Mouse (Mus musculus): ENCODE measurements around the gene Rassf4.
"Not testable (repeated sequence)": the region's sequence is repeated elsewhere in the genome, so short reads cannot be mapped to it uniquely, and the experiment has no call there.

Gene Rassf4

DNA sequence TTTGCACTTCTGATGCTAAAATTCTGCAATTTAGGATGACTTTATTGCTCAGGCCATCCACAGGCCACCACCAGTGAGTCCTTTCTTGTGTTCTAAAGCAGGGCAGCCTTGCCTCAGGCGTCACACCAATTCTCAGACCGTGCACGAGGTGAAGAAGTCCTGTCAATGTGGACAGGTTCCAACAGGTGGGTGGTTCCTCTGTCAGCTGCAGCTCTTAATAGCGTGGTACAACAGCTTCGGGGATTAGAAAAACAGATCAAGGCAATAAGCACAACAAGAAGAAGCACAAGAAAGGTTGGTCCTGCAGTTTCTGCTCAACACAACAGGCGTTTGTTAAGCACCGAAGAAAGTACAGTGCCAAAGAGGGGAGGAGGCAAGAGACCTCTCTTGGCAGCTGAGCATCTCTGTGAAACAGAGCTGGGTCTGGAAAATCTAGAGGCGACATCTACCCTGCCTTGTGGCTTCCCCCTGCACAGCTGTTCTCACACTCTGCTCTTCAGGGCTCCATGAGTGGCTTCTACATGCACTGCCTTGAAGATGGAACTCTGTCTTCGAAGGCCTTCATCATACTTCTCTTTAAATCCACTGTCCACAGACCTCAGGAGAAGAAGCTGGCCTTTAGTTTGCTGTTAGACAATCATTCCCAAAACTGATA lies 37.0 kb downstream of the Rassf4 start:
- no peak for ATAC-seq (ENCODE audit: low TSS enrichment)

DNA sequence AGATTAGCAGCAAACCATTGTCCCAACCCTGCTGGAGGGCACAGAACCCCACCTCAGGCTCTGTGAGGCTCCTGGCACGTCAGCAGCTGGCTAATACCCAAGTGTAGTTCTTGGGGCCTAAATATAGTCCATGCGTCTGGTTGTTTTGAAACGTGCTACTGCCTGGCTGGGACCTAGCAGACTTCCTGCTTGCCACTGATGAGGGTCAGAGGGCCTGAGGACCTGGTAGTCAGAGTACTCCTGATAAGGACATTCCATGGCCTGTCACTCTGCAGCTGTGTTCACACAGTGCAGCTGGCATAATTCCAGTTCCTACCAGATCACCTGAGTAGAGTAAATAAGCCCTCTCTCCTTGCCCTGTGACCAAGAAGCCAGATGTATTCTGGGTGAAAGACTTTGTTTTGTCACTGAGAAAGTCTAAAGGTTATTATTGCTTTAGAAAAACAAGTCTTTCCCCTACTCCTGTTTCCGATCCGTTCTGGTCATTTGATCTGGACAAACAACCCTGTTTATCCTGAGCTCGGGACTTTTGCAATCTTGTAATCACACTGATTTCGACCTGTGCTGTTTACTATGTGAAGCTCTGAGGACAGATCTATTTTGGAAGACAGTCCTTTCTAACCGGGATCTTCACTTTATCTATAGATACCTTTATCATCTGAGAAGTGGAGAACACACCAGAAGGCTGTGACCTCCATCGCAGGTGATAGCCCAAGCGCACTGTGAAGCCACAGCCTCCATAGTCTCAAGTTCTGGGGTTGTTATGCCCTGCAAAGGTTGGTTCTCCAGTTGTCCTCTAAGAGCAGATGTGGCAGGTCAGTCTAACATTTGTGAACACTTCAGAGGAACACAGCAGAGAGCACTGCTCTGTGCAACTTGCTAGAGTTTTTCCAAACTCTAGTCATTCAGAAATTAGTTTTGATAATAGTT lies 38.2 kb downstream of the Rassf4 start:
- no peak for ATAC-seq (ENCODE audit: low TSS enrichment)

DNA sequence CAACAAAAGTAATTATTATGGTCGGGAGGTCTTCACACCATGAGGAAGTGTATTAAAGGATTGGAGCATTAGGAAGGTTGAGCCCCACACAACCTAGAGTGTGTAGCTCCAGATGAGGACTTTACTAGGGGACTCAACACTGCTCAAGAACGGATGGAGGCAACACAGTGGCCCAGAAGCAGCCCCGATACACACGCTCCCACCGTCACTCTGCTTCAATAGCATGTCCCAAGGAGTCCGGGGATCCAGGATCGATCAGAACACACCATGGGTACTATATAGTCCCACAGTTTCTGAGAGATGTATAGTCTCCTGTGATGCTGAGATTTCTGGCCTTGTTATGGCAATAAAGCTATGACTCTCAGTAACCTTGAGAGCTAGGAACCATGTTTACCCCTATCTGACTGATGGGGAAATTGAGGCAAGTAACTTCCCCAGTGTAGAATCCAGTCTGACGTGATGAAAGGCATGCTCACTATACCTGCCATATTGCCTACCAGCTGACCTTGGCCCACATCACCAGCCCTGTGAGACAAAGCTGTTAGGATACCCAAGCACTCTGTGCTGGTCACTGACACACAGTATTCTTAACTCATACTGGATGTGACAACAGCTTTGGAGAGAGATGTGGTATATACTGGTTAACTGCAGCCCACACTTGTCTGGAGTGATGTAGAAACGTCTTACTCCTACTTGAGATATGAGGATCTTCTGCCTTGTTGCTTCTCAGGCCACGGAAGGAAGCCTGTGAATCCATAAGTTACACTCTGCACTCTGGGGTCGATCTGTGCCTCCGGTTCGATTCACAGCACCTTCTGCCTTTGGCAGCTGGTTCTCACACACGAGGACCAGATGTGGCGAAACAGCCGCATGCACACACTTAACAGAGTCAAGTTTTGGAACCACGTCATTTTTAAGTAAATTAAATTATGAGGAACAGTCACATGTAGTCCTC lies 39.7 kb downstream of the Rassf4 start:
- ATAC-seq (ENCODE audit: low TSS enrichment), result no peak

DNA sequence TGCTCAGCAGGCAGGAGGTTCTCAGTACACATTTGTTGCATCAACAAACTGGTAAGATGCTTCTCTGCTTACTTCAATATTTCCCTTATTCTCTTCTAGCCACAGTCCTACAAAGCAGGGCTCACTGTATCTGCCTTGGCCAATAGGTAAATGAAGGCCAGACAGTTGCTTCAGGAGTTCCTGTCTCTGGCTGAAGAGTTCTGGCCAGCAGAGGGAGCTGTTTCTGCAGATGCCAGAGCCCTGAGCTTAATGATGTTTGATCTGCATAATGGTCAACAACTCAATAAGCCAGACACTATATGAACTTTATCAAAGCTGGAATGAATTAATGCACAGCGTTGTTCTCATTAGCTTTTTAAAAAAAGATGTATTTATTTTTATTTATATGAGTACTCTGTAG lies 41.6 kb downstream of the Rassf4 start:
- peak; percentile 48; the same call in 1 of the 2 replicates for ATAC-seq (ENCODE audit: low TSS enrichment)

DNA sequence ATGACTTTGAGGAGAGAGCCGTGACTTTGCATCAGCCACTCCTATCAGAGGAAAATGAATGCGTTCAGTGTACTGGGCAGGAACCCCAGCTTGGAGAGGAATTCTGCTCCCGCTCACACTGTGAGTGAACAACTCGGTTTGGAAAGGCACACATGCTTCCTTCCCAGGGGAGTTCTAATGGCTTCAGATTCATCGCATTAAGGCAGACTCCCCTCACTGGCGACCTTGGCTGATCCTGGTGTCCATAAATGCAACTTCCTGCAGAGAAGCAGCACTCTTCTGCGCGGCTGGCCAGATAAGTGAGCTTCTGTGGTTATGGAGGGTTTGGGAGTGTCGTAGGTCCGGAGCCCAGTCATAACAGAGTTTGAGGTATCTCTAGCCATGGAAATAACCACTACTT lies 44.0 kb downstream of the Rassf4 start:
- ATAC-seq (ENCODE audit: low TSS enrichment), result no peak

DNA sequence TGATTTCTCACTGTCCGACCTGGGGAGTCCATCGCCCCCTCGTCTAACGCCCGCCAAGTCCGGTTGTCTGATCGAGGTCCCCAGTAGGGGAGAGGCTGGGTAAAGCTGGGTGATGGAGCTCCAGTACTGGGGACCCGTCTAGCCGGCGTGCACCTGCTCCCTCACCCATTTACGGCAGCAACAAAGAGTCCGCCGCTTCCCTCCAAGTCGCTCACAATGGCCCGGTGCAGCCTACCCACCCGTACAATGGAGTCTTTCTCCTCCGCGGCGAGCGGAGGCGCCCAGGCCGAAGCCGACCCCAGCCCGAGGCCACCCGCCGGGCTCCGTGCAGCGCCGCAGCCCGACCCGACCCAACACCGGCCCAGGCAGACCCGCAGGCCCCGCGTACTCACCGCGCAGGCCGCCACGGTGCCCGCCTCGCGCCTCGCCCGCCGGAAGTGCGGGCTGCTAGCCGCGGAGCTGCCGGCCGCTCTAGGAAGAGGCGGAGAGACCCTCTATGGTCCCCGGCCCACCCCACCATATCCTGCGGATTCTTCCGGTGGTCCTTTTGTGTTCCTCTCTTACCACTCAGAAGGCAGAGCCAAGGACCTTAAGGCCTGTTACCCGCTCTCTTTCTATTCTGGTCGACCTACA lies 45.1 kb downstream of the Rassf4 start, which contains the start of gene Zfp422:
TSS of gene Zfp422 (minus strand) at position 461 of the 633 bp plus-strand sequence.
- peak; percentile 91 for ATAC-seq (ENCODE audit: low TSS enrichment)

DNA sequence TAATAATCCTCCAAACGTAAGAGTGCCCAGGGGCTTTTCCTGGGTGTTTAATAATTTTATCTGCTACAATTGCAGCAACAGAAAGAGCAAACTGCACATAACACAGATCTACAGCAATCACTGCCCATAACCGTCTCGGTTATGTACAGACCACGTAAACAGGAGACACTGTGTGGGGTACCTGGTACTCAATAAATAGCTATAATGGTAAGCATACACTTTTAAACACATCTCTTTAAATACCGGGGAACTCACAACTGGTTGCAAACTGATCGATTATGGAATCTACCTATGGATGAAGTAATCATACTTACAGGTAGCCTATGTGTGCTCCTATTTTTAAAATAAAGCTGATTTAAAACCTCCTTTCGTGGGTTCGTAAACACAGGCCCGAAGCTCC lies 45.7 kb downstream of the Rassf4 start:
- ATAC-seq (ENCODE audit: low TSS enrichment), result no peak

DNA sequence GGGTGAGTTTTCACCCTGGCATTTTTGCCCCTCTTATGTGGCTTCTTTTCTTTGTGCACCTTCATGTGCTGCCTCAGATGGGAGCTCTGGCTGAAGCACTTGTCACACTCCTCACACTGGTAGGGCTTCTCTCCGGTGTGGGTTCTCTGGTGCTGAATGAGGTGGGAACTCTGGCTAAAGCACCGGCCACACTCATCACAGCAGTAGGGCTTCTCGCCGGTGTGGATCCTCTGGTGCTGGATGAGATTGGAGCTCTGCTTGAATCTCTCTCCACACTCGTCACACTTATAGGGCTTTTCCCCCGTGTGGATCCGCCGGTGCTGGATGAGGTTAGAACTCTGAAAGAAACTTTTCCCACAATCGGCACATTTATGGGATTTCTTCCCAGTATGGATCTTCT lies 47.3 kb downstream of the Rassf4 start:
- not testable (repeated sequence) for ATAC-seq (ENCODE audit: low TSS enrichment)

DNA sequence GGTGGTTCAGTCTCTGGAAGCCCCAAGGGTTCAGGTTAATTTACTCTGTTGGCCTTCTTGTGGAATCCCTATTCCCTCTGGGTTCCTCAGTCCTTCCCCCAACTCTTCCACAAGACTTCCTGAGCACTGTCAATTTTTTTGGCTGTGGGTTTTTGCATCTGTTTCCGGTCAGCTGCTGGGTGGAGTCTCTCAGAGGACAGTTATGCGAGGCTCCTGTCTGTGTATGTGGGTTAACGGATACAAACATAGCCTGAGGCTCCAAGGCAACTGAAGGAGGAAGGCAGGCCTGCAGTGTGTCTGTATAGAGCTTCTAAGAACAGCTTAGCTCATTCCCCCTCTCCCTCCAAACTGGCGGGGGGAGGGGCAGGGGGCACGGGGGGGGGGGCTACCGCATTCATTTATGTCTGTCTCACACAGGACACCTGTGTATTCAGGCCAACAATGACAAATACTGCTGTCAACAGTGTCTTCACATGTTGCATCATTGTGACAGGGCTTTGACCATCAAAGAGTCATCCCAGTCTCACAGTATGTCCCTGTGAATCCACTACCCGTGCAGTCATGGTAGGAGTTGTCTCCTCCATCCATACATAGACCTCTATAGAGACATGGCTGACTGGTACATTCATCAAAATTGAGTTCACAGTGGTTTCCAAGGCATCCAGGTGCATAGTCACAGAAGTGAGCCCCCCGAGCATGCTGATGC lies 52.3 kb downstream of the Rassf4 start:
- ATAC-seq (ENCODE audit: low TSS enrichment), result no peak

DNA sequence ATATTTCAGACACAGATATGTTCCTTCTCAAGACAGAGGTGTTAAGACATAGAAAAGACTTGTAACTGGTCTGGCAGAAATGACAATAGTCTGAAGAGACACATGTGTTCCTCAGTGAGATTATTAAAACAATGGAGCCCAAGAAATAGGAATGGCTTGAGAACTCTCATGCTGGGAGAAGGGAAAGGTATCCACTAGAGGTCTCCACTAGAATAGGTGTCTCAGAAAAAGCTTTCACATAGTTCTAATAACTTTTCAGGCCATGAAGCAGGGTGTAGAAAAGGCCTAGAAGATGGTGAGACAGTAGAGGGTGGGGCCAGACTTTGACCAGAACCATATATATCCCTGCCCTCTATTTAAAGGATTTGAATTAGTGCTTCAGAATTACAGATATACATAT lies 55.7 kb downstream of the Rassf4 start:
- ATAC-seq (ENCODE audit: low TSS enrichment), result no peak

DNA sequence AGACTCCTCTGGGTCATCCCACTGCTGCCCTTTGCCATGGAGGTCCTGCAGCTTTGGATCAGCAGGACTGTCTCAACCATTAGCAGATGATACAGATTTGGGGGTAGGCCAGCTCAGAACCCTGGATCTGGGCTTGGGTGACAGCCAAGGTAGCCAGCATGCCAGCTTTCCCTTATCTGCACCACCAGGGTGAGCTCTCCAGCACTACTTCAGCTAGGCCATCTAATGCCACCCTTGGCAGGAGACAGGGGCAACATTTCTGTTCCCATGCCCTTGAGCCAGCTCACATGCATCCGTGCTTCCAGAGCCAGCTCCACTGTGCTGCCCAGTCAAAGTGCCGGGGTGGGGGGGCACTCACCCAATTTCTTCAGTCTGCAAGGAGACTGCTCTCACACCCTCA lies 58.0 kb downstream of the Rassf4 start:
- ATAC-seq (ENCODE audit: low TSS enrichment), result no peak

DNA sequence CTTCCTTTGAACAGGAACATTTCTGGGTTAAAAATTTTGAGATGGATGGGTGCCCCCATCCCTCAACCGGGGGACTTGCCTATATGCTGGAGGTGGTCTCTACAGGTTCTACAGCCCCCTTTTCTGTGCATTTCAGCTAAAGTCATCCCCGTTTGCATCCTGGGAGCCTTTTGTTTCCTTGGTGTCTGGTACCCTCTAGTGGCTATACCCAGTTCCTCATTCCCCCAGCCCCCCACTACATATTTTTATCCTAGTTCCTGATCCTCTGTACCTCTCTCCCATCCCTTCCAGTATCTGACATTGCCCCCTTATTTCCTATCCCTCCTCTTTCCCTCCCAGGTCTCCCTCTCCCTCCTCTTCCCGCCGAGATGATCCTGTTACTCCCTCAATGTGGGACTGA lies 66.5 kb downstream of the Rassf4 start:
- ATAC-seq (ENCODE audit: low TSS enrichment), result no peak

DNA sequence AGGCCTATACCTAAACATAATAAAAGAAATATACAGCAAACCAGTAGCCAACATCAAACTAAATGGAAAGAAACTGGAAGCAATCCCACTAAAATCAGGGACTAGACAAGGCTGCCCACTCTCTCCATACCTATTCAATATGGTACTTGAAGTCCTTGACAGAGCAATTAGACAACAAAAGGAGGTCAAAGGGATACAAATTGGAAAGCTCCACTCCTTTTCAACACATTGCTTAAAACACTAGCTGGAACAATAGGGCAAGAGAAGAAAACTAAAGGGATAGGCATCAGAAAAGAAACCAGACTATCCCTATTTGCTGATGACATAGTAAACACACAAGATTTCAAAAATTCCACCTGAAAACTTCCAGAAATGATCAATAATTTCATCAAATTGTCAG lies 72.8 kb downstream of the Rassf4 start:
- not testable (repeated sequence) for ATAC-seq (ENCODE audit: low TSS enrichment)

DNA sequence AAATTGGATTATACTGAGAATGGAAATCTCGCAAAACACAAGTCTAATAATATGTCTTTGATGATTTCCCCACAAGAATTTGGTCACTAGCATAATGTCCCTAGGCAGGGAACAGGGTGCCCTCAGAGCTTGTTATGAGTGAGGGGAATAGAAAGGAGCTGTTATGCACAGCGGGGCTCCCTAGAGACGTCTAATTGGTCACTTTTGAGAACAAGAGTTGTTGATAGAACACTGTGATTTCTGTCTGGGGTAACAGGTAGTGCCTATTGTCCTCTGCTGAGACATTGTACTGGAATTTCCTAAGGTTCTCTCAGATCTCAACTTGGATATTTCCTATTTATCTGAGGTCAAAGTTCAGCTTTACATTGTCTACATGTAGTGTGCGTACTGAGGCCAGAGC lies 89.7 kb downstream of the Rassf4 start, which contains the start of gene Olfr215:
TSS of gene Olfr215 (minus strand) at position 101 of the 400 bp plus-strand sequence.
- no peak for ATAC-seq (ENCODE audit: low TSS enrichment)
